Mouse (Mus musculus) right cerebral cortex, postnatal 25 days (tissue): ENCODE results near the gene Arhgef10l.

Experiments
- DNase-seq: peaks from one replicate; pipeline ENCODE4 v3.0.0; 2022

Gene Arhgef10l

GRCm38 (mm10) chr4:140693513-140693912, 27.7 kb upstream of the Arhgef10l start:
- DNase-seq, result no peak

GRCm38 (mm10) chr4:140691481-140691880, 25.7 kb upstream of the Arhgef10l start:
- no peak for DNase-seq

GRCm38 (mm10) chr4:140689873-140690655, 24.3 kb upstream of the Arhgef10l start:
- no peak for DNase-seq

- DNase-seq, result no peak
These were observed 23.1 kb upstream of the Arhgef10l start for GRCm38 (mm10) chr4:140688826-140689425.

GRCm38 (mm10) chr4:140688044-140688825, 22.4 kb upstream of the Arhgef10l start:
- DNase-seq, result no peak

- no peak for DNase-seq
These were observed 19.1 kb upstream of the Arhgef10l start for GRCm38 (mm10) chr4:140684881-140685303.

- no peak for DNase-seq
These were observed 18.5 kb upstream of the Arhgef10l start for GRCm38 (mm10) chr4:140684141-140684871.

GRCm38 (mm10) chr4:140683608-140684007, 17.8 kb upstream of the Arhgef10l start:
- no peak for DNase-seq

GRCm38 (mm10) chr4:140680731-140681397, 15.1 kb upstream of the Arhgef10l start:
- DNase-seq, result no peak

- peak; percentile 81 for DNase-seq
These were observed 14.0 kb upstream of the Arhgef10l start for GRCm38 (mm10) chr4:140679723-140680380.

- DNase-seq, result no peak
These were observed 13.2 kb upstream of the Arhgef10l start for GRCm38 (mm10) chr4:140679038-140679437.

- DNase-seq, result peak; percentile 48
These were observed 8.6 kb upstream of the Arhgef10l start for GRCm38 (mm10) chr4:140674345-140674926.

GRCm38 (mm10) chr4:140673527-140674264, 7.9 kb upstream of the Arhgef10l start:
- no peak for DNase-seq

- no peak for DNase-seq
These were observed 2.0 kb upstream of the Arhgef10l start for GRCm38 (mm10) chr4:140667802-140668201.

GRCm38 (mm10) chr4:140665053-140665452, 759 bp downstream of the Arhgef10l start:
- DNase-seq, result no peak

GRCm38 (mm10) chr4:140662882-140663585, 2.8 kb downstream of the Arhgef10l start:
- no peak for DNase-seq

GRCm38 (mm10) chr4:140662453-140662852, 3.4 kb downstream of the Arhgef10l start:
- DNase-seq, result no peak

GRCm38 (mm10) chr4:140661406-140662022, 4.3 kb downstream of the Arhgef10l start:
- DNase-seq, result no peak
